8 mouse cellular contexts compared by ENCODE assay signal in the genomic region with DNA sequence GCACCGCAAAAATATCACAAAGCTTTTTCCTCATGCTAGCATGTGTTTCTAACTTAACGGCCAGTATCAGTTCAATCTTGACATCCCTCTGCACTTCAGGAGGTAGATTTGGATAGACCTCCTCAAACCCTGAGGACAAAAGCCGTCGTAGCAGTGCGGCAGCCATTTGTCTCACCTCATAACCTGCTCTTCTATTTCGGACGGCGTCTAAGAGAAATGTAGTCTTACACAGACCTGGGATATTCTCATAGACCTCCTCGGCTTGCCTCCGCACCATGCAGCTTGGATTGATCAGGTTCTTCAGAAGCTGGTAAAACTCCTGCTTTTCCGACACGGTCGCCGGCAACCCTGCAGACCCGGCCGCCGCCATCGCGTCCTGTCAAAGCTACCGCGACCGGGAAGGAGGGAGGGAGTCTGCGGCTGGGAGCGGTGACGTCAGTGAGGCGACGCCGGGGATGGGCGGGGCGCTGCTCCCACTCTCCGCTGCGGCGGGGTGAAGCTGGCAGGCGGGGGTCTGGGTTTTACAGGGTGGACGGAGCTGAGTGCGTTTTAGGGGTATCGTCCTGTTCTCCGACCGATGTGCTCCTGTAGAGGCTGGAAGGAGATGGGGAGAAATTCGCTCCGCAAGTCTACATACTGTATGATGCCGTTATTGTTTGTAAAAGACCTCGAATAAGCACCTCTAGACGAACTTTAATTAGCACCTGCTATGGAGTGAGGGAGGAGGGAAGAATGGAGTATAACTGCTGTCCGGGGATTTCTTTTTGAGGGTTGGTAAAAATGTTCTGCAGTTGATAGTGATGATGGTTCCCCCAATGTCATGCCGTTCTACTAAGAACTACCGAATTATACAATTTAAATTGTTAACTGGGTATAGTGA. TPM values are rescaled to one million over a fixed set of nuclear protein-coding genes. Genes with fewer than 3 reads are reported as not detected.
DNase-seq lines count a peak whose midpoint lies in the region; ATAC-seq lines count a peak whose summit lies in the region.

Gene Ranbp6 (minus strand): TSS at position 394 of the 880 bp plus-strand sequence.

- 0 out of 2 replicates have a peak, but pooled peaks cover 4% of the 10 kb centered on the region for H3K27me3 ChIP-seq in intestine, embryonic 14.5 days (replicated peaks; ENCODE audit: control insufficient read depth, insufficient read depth, low read length)

- H3K4me1 ChIP-seq in intestine, embryonic 14.5 days (replicated peaks; ENCODE audit: control insufficient read depth, insufficient read depth, low read length), result peaks cover 10% of the 10 kb centered on the region

- peak; percentile 91 for ATAC-seq in intestine, embryonic 14.5 days (replicated peaks; ENCODE audit: low FRiP score, low TSS enrichment, low read depth)
- peak; percentile 100 for ATAC-seq in megakaryocyte-erythroid progenitor cell, adult 5-6 weeks (replicated peaks; ENCODE audit: low FRiP score, low TSS enrichment, poor library complexity, severe bottlenecking)

- peak within 1 kb of the TSS; percentile 43; the same call in 1 of the 2 replicates for H3K27ac ChIP-seq in intestine, embryonic 14.5 days (ENCODE audit: low read depth)

- under 1% methylated on average over 47 of the region's 47 CpGs for WGBS in intestine, embryonic 14.5 days

- intact Hi-C loops in gastrocnemius, postnatal 14 days (cut with DNase I; ENCODE audit: low total_unique reads), result no loop called here
- intact Hi-C loops in left cerebral cortex, postnatal 14 days (cut with DNase I), result no loop called here

- peak within 1 kb of the TSS; percentile 97 for H3K4me3 ChIP-seq in intestine, embryonic 14.5 days (ENCODE audit: low read depth, low read length)

- H3K9me3 ChIP-seq in intestine, embryonic 14.5 days (ENCODE audit: control insufficient read depth, low read length), result no peaks in the 10 kb centered on the region

- DNase-seq in adrenal gland, adult 18-20 months (ENCODE audit: low spot score in 2 of 2), result peak; percentile 94 to 96
- DNase-seq in embryo, embryonic 10.5 days (ENCODE audit: low spot score), result peak; percentile 91
- DNase-seq in gastrocnemius, postnatal 14 days, result peak; percentile 92
- DNase-seq in intestine, embryonic 14.5 days (ENCODE audit: low spot score), result peak; percentile 94
- peak; percentile 88 to 92 for DNase-seq in left cerebral cortex, postnatal 14 days (ENCODE audit: low spot score in 2 of 2)
- peak; percentile 94 for DNase-seq in right cerebral cortex, postnatal 14 days
- DNase-seq in urinary bladder, postnatal 25 days (ENCODE audit: low spot score), result peak; percentile 91

- H3K4me2 ChIP-seq in intestine, embryonic 14.5 days (ENCODE audit: low read length), result peak within 1 kb of the TSS; percentile 79

- H3K9ac ChIP-seq in intestine, embryonic 14.5 days (ENCODE audit: low read length), result peak within 1 kb of the TSS; percentile 80

- peaks cover 25% of the 10 kb centered on the region for H3K36me3 ChIP-seq in intestine, embryonic 14.5 days (ENCODE audit: control insufficient read depth, insufficient read depth, low read length)

RNA-seq across cellular contexts. Expression of gene Ranbp6, which starts in this region (rescaled TPM):
- 10 to 100 TPM; 17.1 to 17.6 TPM for total RNA-seq in adrenal gland, adult 18-20 months (2021)
- total RNA-seq in gastrocnemius, postnatal 14 days (2021), result 1 to 10 TPM; 8.0 to 8.1 TPM
- polyA plus RNA-seq in intestine, embryonic 14.5 days (2014; fragmentation: Nextera tagmentation; extraction: Ambion mirVana), result 17.3 and 18.1 TPM in 2 replicates
- total RNA-seq in left cerebral cortex, postnatal 14 days (2021), result 10 to 100 TPM; 29.0 to 29.1 TPM
- total RNA-seq in megakaryocyte-erythroid progenitor cell, adult 5-6 weeks (2014; fragmentation: Nextera tagmentation), result 12.4 and 16.4 TPM in 2 replicates
- 21.8 and 32.1 TPM in 2 replicates for total RNA-seq in megakaryocyte-erythroid progenitor cell, adult 5-6 weeks (2017)

Comparison
In these comparisons a context has a peak if more than half of its experiments do, and no peak if none do; other contexts are left out.
1. Peak in every context shown above with its lines: DNase-seq, ATAC-seq, H3K4me3 ChIP-seq and H3K27ac ChIP-seq.